Mouse (Mus musculus) forebrain, embryonic 16.5 days (tissue): ENCODE data around the gene Tmem253. TPM values are rescaled to one million over a fixed set of nuclear protein-coding genes. Genes with fewer than 3 reads are reported as not detected.

Source experiments
- ATAC-seq: fragments of 200-750 bp; cut with Nextera tagmentation; 2 replicates; pipeline ENCODE4 v1.8.0; 2017; ENCODE audit warnings: mild to moderate bottlenecking, moderate library complexity
- H3K27ac ChIP-seq: fragments of 300-500 bp; sonication (generic); 2 replicates; pipeline ENCODE4 v1.5.1; 2014; ENCODE audit warnings: low read length, control low read depth
- H3K27me3 ChIP-seq: fragments of 300-500 bp; sonication (generic); replicated peaks from 2 replicates; pipeline ENCODE4 v1.6.1; 2014; ENCODE audit warnings: low read length; ENCODE audit not compliant: control insufficient read depth, insufficient read depth
- H3K36me3 ChIP-seq: fragments of 300-500 bp; sonication (generic); 2 replicates; pipeline ENCODE4 v1.6.1; 2014; ENCODE audit not compliant: control insufficient read depth, insufficient read depth
- H3K4me1 ChIP-seq: fragments of 300-500 bp; sonication (generic); replicated peaks from 2 replicates; pipeline ENCODE4 v1.6.1; 2014; ENCODE audit warnings: low read length; ENCODE audit not compliant: control insufficient read depth, insufficient read depth
- H3K4me2 ChIP-seq: fragments of 300-500 bp; sonication (generic); 2 replicates; pipeline ENCODE4 v1.6.1; 2014; ENCODE audit warnings: mild to moderate bottlenecking, low read length, control low read depth
- H3K4me3 ChIP-seq: fragments of 300-500 bp; sonication (generic); replicated peaks from 2 replicates; pipeline ENCODE4 v1.5.1; 2014; ENCODE audit warnings: mild to moderate bottlenecking, low read length, control low read depth
- H3K9ac ChIP-seq: fragments of 300-500 bp; sonication (generic); replicated peaks from 2 replicates; pipeline ENCODE4 v1.6.1; 2014; ENCODE audit warnings: low read depth, low read length, control low read depth
- H3K9me3 ChIP-seq: fragments of 300-500 bp; sonication (generic); 2 replicates; pipeline ENCODE4 v1.6.1; 2016; ENCODE audit warnings: low read length; ENCODE audit not compliant: control insufficient read depth
- WGBS: fragments of 180-500 bp; shearing (Covaris S2); extraction: QIAGEN DNeasy Blood & Tissue Kit; methylation state at CpG from one replicate; pipeline ENCODE4 v1.1.7; 2014; 5-methylcytosine and 5-hydroxymethylcytosine counted together
- polyA plus RNA-seq: library from polyadenylated mRNA; unstranded; fragments of >200 nt; fragmentation: Nextera tagmentation; extraction: Ambion mirVana; gene quantifications from 2 replicates; pipeline ENCODE4 v1.2.1, GENCODE M21; 2015

Gene Tmem253
- polyA plus RNA-seq, 1 experiment from 2014 or later, result 0.67 TPM

DNA sequence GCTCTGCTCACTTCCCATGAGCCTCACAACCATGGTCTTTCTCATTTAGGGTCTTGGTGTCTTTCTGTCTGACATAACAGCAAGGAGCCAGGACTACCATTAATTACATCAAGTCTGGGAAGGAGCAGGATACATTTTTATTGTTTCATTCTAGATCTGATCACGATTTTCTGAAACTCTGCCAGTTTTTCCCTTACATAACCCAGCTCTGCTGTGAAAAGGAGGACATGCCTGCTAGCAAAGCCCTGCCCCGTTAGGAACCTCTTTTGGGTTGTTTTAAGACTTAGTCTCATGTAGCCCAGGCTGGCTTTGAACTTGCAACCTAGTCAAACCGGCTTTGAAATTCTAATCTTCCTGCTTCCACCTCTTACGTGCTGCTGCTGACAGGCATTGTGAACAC lies 44.5 kb downstream of the Tmem253 start:
- H3K4me2 ChIP-seq, result no peak overlapping the region
- H3K36me3 ChIP-seq, result no peaks in the 10 kb centered on the region
- no peak overlapping the region for H3K4me3 ChIP-seq
- no peak for ATAC-seq
- no peak overlapping the region for H3K9ac ChIP-seq
- WGBS, result 75% methylated on average over 4 of the region's 4 CpGs
- H3K9me3 ChIP-seq, result no peaks in the 10 kb centered on the region
- H3K27me3 ChIP-seq, result no peaks in the 10 kb centered on the region
- H3K27ac ChIP-seq, result no peak overlapping the region
- H3K4me1 ChIP-seq, result peaks cover 3% of the 10 kb centered on the region; the same call in 1 of the 2 replicates

DNA sequence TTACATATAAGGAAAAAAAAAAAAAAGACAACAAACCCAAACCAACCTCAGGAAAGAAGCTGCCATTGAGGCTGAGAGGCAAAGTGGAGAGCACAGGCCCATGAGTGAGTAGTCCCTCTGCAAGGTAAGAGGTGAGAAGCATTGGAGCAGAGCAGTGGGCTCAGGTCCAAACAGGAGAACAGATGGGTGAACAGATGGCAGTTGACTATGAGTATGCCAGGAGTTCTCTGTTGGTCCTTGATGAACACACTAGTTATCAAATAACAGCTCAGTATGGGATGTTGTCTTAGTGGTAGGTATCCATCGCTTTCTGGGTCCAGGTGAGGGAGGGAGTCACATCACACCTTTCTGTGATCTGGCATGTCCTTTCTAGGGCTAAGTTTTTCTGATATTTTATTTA lies 45.3 kb downstream of the Tmem253 start:
- 45% methylated on average over 1 of the region's 1 CpGs for WGBS
- H3K4me3 ChIP-seq, result no peak overlapping the region
- no peak overlapping the region for H3K27ac ChIP-seq
- H3K9ac ChIP-seq, result no peak overlapping the region
- H3K36me3 ChIP-seq, result no peaks in the 10 kb centered on the region
- no peaks in the 10 kb centered on the region for H3K27me3 ChIP-seq
- no peak for ATAC-seq
- H3K4me2 ChIP-seq, result no peak overlapping the region
- no peaks in the 10 kb centered on the region for H3K9me3 ChIP-seq
- H3K4me1 ChIP-seq, result peaks cover 3% of the 10 kb centered on the region; the same call in 1 of the 2 replicates

DNA sequence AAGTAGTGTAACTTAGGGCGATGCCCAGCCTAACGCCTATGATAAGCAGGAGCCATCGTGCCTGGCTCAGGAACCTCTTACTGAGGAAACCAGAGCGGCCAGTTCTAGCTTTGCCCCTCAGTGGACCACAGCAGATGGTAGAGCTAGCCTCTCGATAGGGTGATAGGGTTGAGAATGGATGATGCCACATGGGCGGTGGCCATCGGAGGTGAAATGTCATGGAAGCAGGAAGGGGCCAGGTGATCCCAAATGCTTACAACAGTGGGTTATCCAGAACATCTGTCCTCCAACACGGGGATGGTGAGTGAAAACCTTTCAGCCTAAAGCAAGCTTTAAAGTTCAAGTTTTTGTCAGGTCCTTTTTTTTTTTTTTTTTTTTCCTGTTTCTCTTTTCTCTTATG lies 46.3 kb downstream of the Tmem253 start:
- Histone ChIP-seq H3K4me1 (peaks cover 3% of the 10 kb centered on the region; the same call in 1 of the 2 replicates), H3K4me3 (no peak overlapping the region), H3K36me3 (no peaks in the 10 kb centered on the region), H3K9ac (no peak overlapping the region), H3K4me2 (no peak overlapping the region), H3K27ac (no peak overlapping the region), H3K27me3 (no peaks in the 10 kb centered on the region), H3K9me3 (no peaks in the 10 kb centered on the region)
- WGBS, result 90% methylated on average over 8 of the region's 8 CpGs
- no peak for ATAC-seq

DNA sequence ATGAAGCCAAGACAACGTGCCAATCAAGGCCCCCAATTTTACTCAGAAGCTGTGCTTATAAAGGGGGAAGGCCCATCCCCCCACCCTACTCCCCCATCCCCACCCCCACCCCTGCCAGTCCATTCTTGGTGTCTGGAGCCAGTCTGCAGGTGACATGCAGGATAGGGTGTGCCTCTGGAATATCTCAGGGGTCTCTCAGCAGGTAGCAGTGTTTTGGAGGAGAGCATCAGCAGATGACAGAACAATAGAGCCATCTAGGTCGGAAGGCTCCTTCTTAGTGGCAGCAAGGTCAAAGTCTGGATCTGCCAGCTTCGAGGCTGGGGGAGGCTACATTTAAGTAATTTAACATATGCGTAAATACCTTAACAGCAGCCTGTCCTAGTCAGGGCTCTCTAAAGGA lies 50.7 kb downstream of the Tmem253 start:
- 58% methylated on average over 4 of the region's 4 CpGs for WGBS
- no peaks in the 10 kb centered on the region for H3K4me1 ChIP-seq
- no peak for ATAC-seq
- no peaks in the 10 kb centered on the region for H3K9me3 ChIP-seq
- H3K27ac ChIP-seq, result no peak overlapping the region
- H3K27me3 ChIP-seq, result no peaks in the 10 kb centered on the region
- H3K4me3 ChIP-seq, result no peak overlapping the region
- H3K4me2 ChIP-seq, result no peak overlapping the region
- peaks cover 1% of the 10 kb centered on the region; the same call in 1 of the 2 replicates for H3K36me3 ChIP-seq
- no peak overlapping the region for H3K9ac ChIP-seq

Other genes starting within 250 kb of the Tmem253 start
- gene Ang4, start 242.1 kb upstream of the Tmem253 start, polyA plus RNA-seq, result not detected in 2 replicates
- gene AY358078, start 215.6 kb upstream of the Tmem253 start, polyA plus RNA-seq, result not detected in 2 replicates
- gene Ear6, start 162.0 kb upstream of the Tmem253 start, polyA plus RNA-seq, result not detected in 2 replicates
- gene Mettl17, start 130.8 kb upstream of the Tmem253 start, polyA plus RNA-seq, result 69.0 and 94.7 TPM in 2 replicates
- 1.5 and 2.6 TPM in 2 replicates for gene Slc39a2, start 122.8 kb upstream of the Tmem253 start, polyA plus RNA-seq
- gene Ndrg2, start 101.5 kb upstream of the Tmem253 start, polyA plus RNA-seq, result 169 and 179 TPM in 2 replicates
- not detected in 2 replicates for gene Tppp2, start 97.2 kb upstream of the Tmem253 start, polyA plus RNA-seq
- not detected in 2 replicates for gene Rnase13, start 92.9 kb upstream of the Tmem253 start, polyA plus RNA-seq
- 58.5 and 70.4 TPM in 2 replicates for gene Arhgef40, start 30.9 kb upstream of the Tmem253 start, polyA plus RNA-seq
- 28.6 and 32.2 TPM in 2 replicates for gene Zfp219, start 5.1 kb downstream of the Tmem253 start, polyA plus RNA-seq
- gene Olfr221, start 26.8 kb downstream of the Tmem253 start, polyA plus RNA-seq, result not detected in 2 replicates
- gene Hnrnpc, start 88.4 kb downstream of the Tmem253 start, polyA plus RNA-seq, result 655 and 693 TPM in 2 replicates
- 48.2 and 54.5 TPM in 2 replicates for gene Rpgrip1, start 95.0 kb downstream of the Tmem253 start, polyA plus RNA-seq
- 55.8 and 67.3 TPM in 2 replicates for gene Supt16, start 181.8 kb downstream of the Tmem253 start, polyA plus RNA-seq
- 37.4 and 42.4 TPM in 2 replicates for gene Chd8, start 242.1 kb downstream of the Tmem253 start, polyA plus RNA-seq